Mouse (Mus musculus) limb, embryonic 14.5 days (tissue): ENCODE data around the gene Ebf1. TPM values are rescaled to one million over a fixed set of nuclear protein-coding genes. Genes with fewer than 3 reads are reported as not detected.
A peak's percentile ranks its signal among the peaks of the same experiment; 100 is the strongest.

ENCODE experiments used
- ATAC-seq: fragments of 200-750 bp; cut with Nextera tagmentation; 2 replicates; pipeline ENCODE4 v1.8.0; 2017; ENCODE audit warnings: low read depth, moderate number of reproducible peaks, moderate TSS enrichment; ENCODE audit not compliant: low FRiP score
- DNase-seq: peaks from one replicate; pipeline ENCODE4 v3.0.0-alpha.2; 2015; ENCODE audit warnings: low spot score
- H3K27ac ChIP-seq: fragments of 300-500 bp; sonication (generic); replicated peaks from 2 replicates; pipeline ENCODE4 v1.5.1; 2014; ENCODE audit warnings: low read depth, mild to moderate bottlenecking, low read length, moderate library complexity, mixed read lengths
- H3K27me3 ChIP-seq: fragments of 300-500 bp; sonication (generic); 2 replicates; pipeline ENCODE4 v1.6.1; 2014; ENCODE audit warnings: low read length, mixed read lengths; ENCODE audit not compliant: control insufficient read depth, insufficient read depth
- H3K36me3 ChIP-seq: fragments of 300-500 bp; sonication (generic); 2 replicates; pipeline ENCODE4 v1.6.1; 2014; ENCODE audit warnings: mild to moderate bottlenecking, low read length, moderate library complexity, mixed read lengths; ENCODE audit not compliant: control insufficient read depth, insufficient read depth
- H3K4me1 ChIP-seq: fragments of 300-500 bp; sonication (generic); 2 replicates; pipeline ENCODE4 v1.6.1; 2014; ENCODE audit warnings: antibody characterized with exemption, low read length, mixed read lengths; ENCODE audit not compliant: control insufficient read depth, insufficient read depth
- H3K4me2 ChIP-seq: fragments of 300-500 bp; sonication (generic); replicated peaks from 2 replicates; pipeline ENCODE4 v1.6.1; 2014; ENCODE audit warnings: low read depth, mild to moderate bottlenecking, low read length, moderate library complexity; ENCODE audit not compliant: severe bottlenecking
- H3K4me3 ChIP-seq: fragments of 300-500 bp; sonication (generic); replicated peaks from 2 replicates; pipeline ENCODE4 v1.5.1; 2014; ENCODE audit warnings: low read length
- H3K9ac ChIP-seq: fragments of 300-500 bp; sonication (generic); 2 replicates; pipeline ENCODE4 v1.6.1; 2014; ENCODE audit warnings: mild to moderate bottlenecking, low read depth, low read length, moderate library complexity; ENCODE audit not compliant: severe bottlenecking
- H3K9me3 ChIP-seq: fragments of 300-500 bp; sonication (generic); 2 replicates; pipeline ENCODE4 v1.6.1; 2016; ENCODE audit warnings: low read length; ENCODE audit not compliant: control insufficient read depth
- POLR2A ChIP-seq: fragments of 200-500 bp; IDR thresholded peaks from 2 replicates; pipeline ENCODE4 v1.8.0; 2012; ENCODE audit warnings: inconsistent platforms, mild to moderate bottlenecking, moderate library complexity, borderline replicate concordance; ENCODE audit not compliant: insufficient read depth, insufficient read length; ENCODE audit errors: extremely low read depth
- WGBS: fragments of 180-500 bp; shearing (Covaris S2); extraction: QIAGEN DNeasy Blood & Tissue Kit; methylation state at CpG from one replicate; pipeline ENCODE4 v1.1.7; 2014; 5-methylcytosine and 5-hydroxymethylcytosine counted together
- polyA plus RNA-seq, 2 experiments: library from polyadenylated mRNA; depleted of rRNA in 1 of 2; stranded (reverse) in 1 of 2; unstranded in 1 of 2; fragments of >200 nt; fragmentation: Nextera tagmentation in 1 of 2; extraction: Ambion mirVana in 1 of 2; gene quantifications; 2 replicates each; pipeline versions ENCODE4 v1.2.1 to v1.2.3; 2012 to 2014

The Ebf1 gene
- polyA plus RNA-seq, 2 experiments, result 42.9 to 71.4 TPM

DNA sequence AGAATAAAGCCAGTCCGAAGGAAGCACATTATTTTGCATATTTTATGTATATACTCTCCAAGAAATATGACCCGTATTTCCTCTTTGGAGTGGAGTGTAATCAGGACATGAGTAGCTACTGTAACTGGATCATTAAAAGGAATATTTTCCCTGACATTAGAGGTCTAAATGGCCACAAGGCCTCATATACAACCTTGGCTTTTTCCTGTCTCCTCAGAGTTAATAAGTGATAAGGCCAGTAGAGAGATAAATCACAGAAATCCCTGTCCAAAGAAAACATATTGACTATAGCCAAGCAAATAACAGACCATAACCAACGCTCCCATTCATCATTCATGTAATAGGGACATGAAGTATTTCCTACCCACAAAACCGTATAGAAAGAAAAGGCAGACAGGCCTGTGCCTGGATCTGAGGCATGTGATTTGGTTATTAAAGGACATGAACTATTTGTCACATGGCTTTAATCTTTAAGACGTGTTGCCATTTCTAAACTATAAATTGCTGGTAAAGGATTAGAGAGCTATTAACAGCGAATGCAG lies 315.9 kb downstream of the Ebf1 start:
- peaks cover 5% of the 10 kb centered on the region; the same call in 1 of the 2 replicates for H3K36me3 ChIP-seq
- H3K9me3 ChIP-seq, result no peaks in the 10 kb centered on the region
- TF ChIP-seq POLR2A, result no peak
- no peak overlapping the region for H3K4me2 ChIP-seq
- ATAC-seq, result no peak
- H3K9ac ChIP-seq, result no peak overlapping the region
- DNase-seq, result no peak
- no peaks in the 10 kb centered on the region for H3K4me1 ChIP-seq
- no peak overlapping the region for H3K4me3 ChIP-seq
- WGBS, result 49% methylated on average over 6 of the region's 6 CpGs
- H3K27ac ChIP-seq, result no peak overlapping the region
- H3K27me3 ChIP-seq, result no peaks in the 10 kb centered on the region

DNA sequence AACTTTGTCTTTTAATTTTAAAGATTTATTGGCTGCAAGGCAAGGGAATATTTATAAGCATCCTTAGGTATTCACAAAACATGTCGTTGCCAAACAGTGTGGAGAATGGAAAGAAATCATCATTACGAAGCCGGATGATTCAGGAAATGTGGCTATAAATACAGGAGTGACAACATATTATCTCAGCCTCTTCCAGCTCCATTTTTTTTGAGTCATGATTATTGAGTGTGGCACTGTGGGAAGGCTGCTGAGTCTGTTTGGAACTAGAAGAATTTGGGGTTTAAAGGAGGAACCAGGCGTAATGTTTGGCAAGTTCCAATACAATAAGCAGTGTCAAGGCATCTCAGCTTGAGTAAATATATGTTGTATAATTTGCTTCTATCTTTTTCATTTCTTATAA lies 326.7 kb downstream of the Ebf1 start:
- Histone ChIP-seq H3K27ac (no peak overlapping the region), H3K4me2 (no peak overlapping the region), H3K27me3 (no peaks in the 10 kb centered on the region), H3K4me1 (peaks cover 5% of the 10 kb centered on the region; the same call in 1 of the 2 replicates), H3K9ac (no peak overlapping the region), H3K36me3 (no peaks in the 10 kb centered on the region), H3K9me3 (no peaks in the 10 kb centered on the region), H3K4me3 (no peak overlapping the region)
- ATAC-seq, result no peak
- DNase-seq, result no peak
- TF ChIP-seq POLR2A, result no peak
- 81% methylated on average over 4 of the region's 4 CpGs for WGBS

DNA sequence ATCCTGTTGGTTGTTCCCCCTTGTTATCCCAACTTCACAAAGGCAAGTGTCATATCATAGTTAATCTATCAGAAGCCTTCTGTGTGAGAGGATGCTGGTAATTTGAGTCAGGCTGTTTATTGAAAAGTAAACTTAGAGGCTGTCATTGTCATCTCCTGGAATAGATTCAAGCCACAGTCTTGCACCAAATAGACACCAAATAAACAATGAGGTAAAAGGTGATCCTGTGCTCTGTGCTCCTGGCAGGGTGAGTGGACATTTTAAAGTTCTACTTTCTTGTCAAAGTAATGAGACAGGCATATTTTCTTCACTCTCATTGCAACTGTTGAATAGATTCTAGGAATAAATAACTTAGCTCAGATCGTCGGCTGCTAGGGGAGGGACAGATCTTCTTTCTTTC lies 327.3 kb downstream of the Ebf1 start:
- 79% methylated on average over 2 of the region's 2 CpGs for WGBS
- no peak for DNase-seq
- Histone ChIP-seq H3K4me2 (no peak overlapping the region), H3K9me3 (no peaks in the 10 kb centered on the region), H3K4me1 (peaks cover 5% of the 10 kb centered on the region; the same call in 1 of the 2 replicates), H3K27me3 (no peaks in the 10 kb centered on the region), H3K4me3 (no peak overlapping the region), H3K36me3 (no peaks in the 10 kb centered on the region), H3K27ac (no peak overlapping the region), H3K9ac (no peak overlapping the region)
- ATAC-seq, result no peak
- TF ChIP-seq POLR2A, result no peak

DNA sequence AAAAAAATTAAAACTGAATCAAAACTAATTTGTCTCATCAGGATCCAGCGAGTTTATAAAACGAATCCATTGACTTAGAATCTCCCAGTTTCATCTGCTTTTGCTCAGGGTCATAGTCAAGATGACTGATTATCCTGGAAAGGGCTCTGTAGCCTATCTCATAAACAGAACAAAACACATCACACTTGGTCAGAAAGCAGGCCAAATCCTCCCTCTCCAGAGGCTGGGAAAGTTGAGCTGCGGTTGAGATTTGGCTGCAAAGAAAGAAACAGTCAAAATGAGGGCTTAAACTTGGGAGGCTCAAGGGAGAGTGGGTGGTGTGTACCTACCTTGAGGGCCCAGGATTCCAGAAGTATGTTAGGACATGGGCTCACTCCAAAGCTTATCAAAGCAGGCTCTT lies 329.5 kb downstream of the Ebf1 start:
- 75% methylated on average over 3 of the region's 3 CpGs for WGBS
- DNase-seq, result peak; percentile 28

DNA sequence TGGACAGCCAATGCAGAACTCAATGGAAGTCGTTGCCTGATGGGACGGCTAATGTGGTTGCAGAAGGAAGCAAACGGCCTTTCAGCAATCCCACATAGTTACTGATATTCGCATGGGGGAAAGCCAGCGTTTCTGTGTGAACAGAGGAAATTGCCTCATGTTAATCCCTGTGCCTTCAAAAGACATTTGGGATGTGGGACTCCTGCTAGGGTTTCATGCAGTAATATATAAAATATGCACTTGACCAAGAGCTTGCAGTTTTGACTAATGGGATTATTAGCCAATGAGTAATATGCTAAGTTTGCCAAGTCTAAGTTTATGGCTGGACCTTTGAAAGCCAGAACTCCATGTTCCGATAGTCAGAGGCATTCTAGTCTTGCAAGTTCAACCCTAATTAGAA lies 331.4 kb downstream of the Ebf1 start:
- Histone ChIP-seq H3K4me1 (peaks cover 5% of the 10 kb centered on the region; the same call in 1 of the 2 replicates), H3K36me3 (no peaks in the 10 kb centered on the region), H3K27me3 (no peaks in the 10 kb centered on the region), H3K9me3 (no peaks in the 10 kb centered on the region), H3K4me2 (no peak overlapping the region), H3K9ac (no peak overlapping the region), H3K4me3 (no peak overlapping the region), H3K27ac (no peak overlapping the region)
- no peak for TF ChIP-seq POLR2A
- ATAC-seq (no peak), DNase-seq (no peak)
- 54% methylated on average over 6 of the region's 6 CpGs for WGBS

More for the DNA sequence above, 329.5 kb downstream of the Ebf1 start:
- Histone ChIP-seq H3K4me2 (no peak overlapping the region), H3K27ac (no peak overlapping the region), H3K27me3 (no peaks in the 10 kb centered on the region), H3K4me1 (peaks cover 5% of the 10 kb centered on the region; the same call in 1 of the 2 replicates), H3K9ac (no peak overlapping the region), H3K36me3 (no peaks in the 10 kb centered on the region), H3K9me3 (no peaks in the 10 kb centered on the region), H3K4me3 (no peak overlapping the region)
- ATAC-seq, result no peak
- no peak for TF ChIP-seq POLR2A
